Mouse (Mus musculus): ENCODE data around the gene Lrig2.

GRCm38 (mm10) chr3:104431848-104432159, 79.9 kb downstream of the Lrig2 start:
- no peak for TF ChIP-seq CTCF (IDR thresholded peaks at IDR 0.05; ENCODE audit: low read depth, low read length)
- no peak for TF ChIP-seq POLR2A (IDR thresholded peaks at IDR 0.05; ENCODE audit: extremely low read depth, insufficient read depth, low read length)
